26 mouse cellular contexts compared by ENCODE assay signal in genomic region chr1:190480601-190481000, GRCm38 (mm10).
DNase-seq lines count a peak whose midpoint lies in the region; ATAC-seq and TF ChIP-seq lines count a peak whose summit lies in the region.
"Had no signal": no experiment of that assay in that cellular context is flagged by ENCODE, and none has a peak within 500 bp of the region (broad histone marks: within the 10 kb centered on the region; RNA-seq: fewer than 3 reads in every experiment).

No protein-coding gene starts in this region.

- H3K27ac ChIP-seq in heart, postnatal 0 days (ENCODE audit: low read depth): no peak overlapping the region
- no peak overlapping the region for H3K27ac ChIP-seq in heart, adult 2 months
- H3K27ac ChIP-seq: embryonic facial prominence, embryonic 15.5 days; forebrain, embryonic 13.5 days; hindbrain, embryonic 14.5 days; left cerebral cortex, adult 2 months; limb, embryonic 12.5 days; liver, embryonic 15.5 days; neural tube, embryonic 13.5 days had no signal

- DNase-seq in adrenal gland, postnatal 36 days: peak; percentile 15 to 17
- no peak for DNase-seq in adrenal gland, adult 8-10 months
- no peak for DNase-seq in heart, postnatal 0 days (ENCODE audit: low spot score)
- DNase-seq in heart, adult 2 months: no peak
- DNase-seq in kidney, postnatal 10 days: peak; percentile 24
- DNase-seq in kidney, adult 8-10 months: no peak
- DNase-seq in retina, embryonic 14.5 days (ENCODE audit: low spot score): peak; percentile 87
- DNase-seq in layer of hippocampus, postnatal 10 days (ENCODE audit: low spot score in 2 of 2): no peak
- DNase-seq: cerebellum, adult 2 months; cerebellum, postnatal 14 days; gastrocnemius, postnatal 10 days; heart, postnatal 10 days; kidney, postnatal 25 days; right cerebral cortex, postnatal 25 days; thymus, postnatal 14 days had no signal

- no peaks in the 10 kb centered on the region for H3K4me1 ChIP-seq in heart, postnatal 0 days (ENCODE audit: control insufficient read depth, insufficient read depth)
- no peaks in the 10 kb centered on the region for H3K4me1 ChIP-seq in heart, adult 2 months (ENCODE audit: control insufficient read depth, insufficient read depth, low read length)
- H3K4me1 ChIP-seq: embryonic facial prominence, embryonic 15.5 days; forebrain, embryonic 13.5 days; heart, embryonic 12.5 days; limb, embryonic 12.5 days; liver, embryonic 15.5 days; neural tube, embryonic 13.5 days had no signal

- 0 out of 2 replicates have a peak overlapping the region, but pooled peaks have one; percentile 4 for H3K4me2 ChIP-seq in heart, postnatal 0 days (ENCODE audit: low read depth, low read length)
- H3K4me2 ChIP-seq: embryonic facial prominence, embryonic 15.5 days; forebrain, embryonic 13.5 days; heart, embryonic 12.5 days; hindbrain, embryonic 14.5 days; limb, embryonic 12.5 days; liver, embryonic 15.5 days; midbrain, embryonic 11.5 days; neural tube, embryonic 13.5 days had no signal

- no peak for TF ChIP-seq POLR2A in heart, adult 2 months (IDR thresholded peaks at IDR 0.05; ENCODE audit: insufficient read depth, low read depth, low read length)

- peaks cover 4% of the 10 kb centered on the region for H3K9me3 ChIP-seq in heart, postnatal 0 days (replicated peaks; ENCODE audit: control insufficient read depth, low read length)
- H3K9me3 ChIP-seq: embryonic facial prominence, embryonic 15.5 days; limb, embryonic 12.5 days; liver, embryonic 15.5 days had no signal

- no peak overlapping the region for H3K4me3 ChIP-seq in heart, postnatal 0 days (ENCODE audit: low read depth, low read length)
- H3K4me3 ChIP-seq in heart, adult 2 months: no peak overlapping the region
- H3K4me3 ChIP-seq: embryonic facial prominence, embryonic 15.5 days; forebrain, embryonic 13.5 days; heart, embryonic 12.5 days; left cerebral cortex, adult 2 months; limb, embryonic 12.5 days; liver, embryonic 15.5 days; neural tube, embryonic 13.5 days had no signal

- no peak overlapping the region for H3K9ac ChIP-seq in heart, postnatal 0 days (replicated peaks; ENCODE audit: low read depth, low read length)
- H3K9ac ChIP-seq in heart, adult 2 months (ENCODE audit: low read depth, low read length): no peak overlapping the region
- H3K9ac ChIP-seq: embryonic facial prominence, embryonic 15.5 days; forebrain, embryonic 13.5 days; heart, embryonic 12.5 days; hindbrain, embryonic 14.5 days; limb, embryonic 12.5 days; liver, embryonic 15.5 days; neural tube, embryonic 13.5 days had no signal

- no peak for TF ChIP-seq CTCF in heart, postnatal 0 days (IDR thresholded peaks at IDR 0.05; ENCODE audit: low read depth)
- TF ChIP-seq CTCF in heart, adult 2 months (IDR thresholded peaks at IDR 0.05): no peak

- no peaks in the 10 kb centered on the region for H3K79me2 ChIP-seq in heart, adult 2 months (replicated peaks; ENCODE audit: control insufficient read depth, insufficient read depth, low read length)

- no peak for ATAC-seq in heart, postnatal 0 days (ENCODE audit: insufficient read depth, low read depth)
- ATAC-seq: forebrain, embryonic 13.5 days; Patski had no signal

- intact Hi-C loops in heart, adult 2 months (cut with DNase I): no loop called here

- WGBS in heart, postnatal 0 days: 63% methylated on average over 9 of the region's 9 CpGs
- 59% methylated on average over 9 of the region's 9 CpGs for WGBS in heart, adult 2 months

- no peaks in the 10 kb centered on the region for H3K27me3 ChIP-seq in heart, postnatal 0 days (ENCODE audit: control insufficient read depth, insufficient read depth, low read length)
- no peaks in the 10 kb centered on the region for H3K27me3 ChIP-seq in heart, adult 2 months (ENCODE audit: control insufficient read depth, insufficient read depth, low read length)
- H3K27me3 ChIP-seq: embryonic facial prominence, embryonic 15.5 days; forebrain, embryonic 13.5 days; heart, embryonic 12.5 days; limb, embryonic 12.5 days; liver, embryonic 15.5 days; neural tube, embryonic 13.5 days; Patski had no signal

- no peak for TF ChIP-seq EP300 in heart, postnatal 0 days (IDR thresholded peaks at IDR 0.05; ENCODE audit: low read depth)
- TF ChIP-seq EP300 in heart, adult 2 months (IDR thresholded peaks at IDR 0.05; ENCODE audit: insufficient read depth, low read depth, low read length): no peak

- no peaks in the 10 kb centered on the region for H3K36me3 ChIP-seq in heart, postnatal 0 days (replicated peaks; ENCODE audit: control insufficient read depth, insufficient read depth, low read length)
- no peaks in the 10 kb centered on the region for H3K36me3 ChIP-seq in heart, adult 2 months (ENCODE audit: control insufficient read depth, insufficient read depth, low read length)
- H3K36me3 ChIP-seq: embryonic facial prominence, embryonic 15.5 days; G1E; heart, embryonic 12.5 days; limb, embryonic 12.5 days; liver, embryonic 15.5 days; neural tube, embryonic 13.5 days had no signal

Comparison
In these comparisons a context has a peak if more than half of its experiments do, and no peak if none do; other contexts are left out.
1. DNase-seq: peak in adrenal gland, postnatal 36 days (2 of 2), kidney, postnatal 10 days (single experiment) and retina, embryonic 14.5 days (single experiment); none in adrenal gland, adult 8-10 months (single experiment), heart, postnatal 0 days (single experiment), heart, adult 2 months (0 of 2), kidney, adult 8-10 months (0 of 2) and layer of hippocampus, postnatal 10 days (0 of 2).